8 mouse cellular contexts compared by ENCODE assay signal in the genomic region with DNA sequence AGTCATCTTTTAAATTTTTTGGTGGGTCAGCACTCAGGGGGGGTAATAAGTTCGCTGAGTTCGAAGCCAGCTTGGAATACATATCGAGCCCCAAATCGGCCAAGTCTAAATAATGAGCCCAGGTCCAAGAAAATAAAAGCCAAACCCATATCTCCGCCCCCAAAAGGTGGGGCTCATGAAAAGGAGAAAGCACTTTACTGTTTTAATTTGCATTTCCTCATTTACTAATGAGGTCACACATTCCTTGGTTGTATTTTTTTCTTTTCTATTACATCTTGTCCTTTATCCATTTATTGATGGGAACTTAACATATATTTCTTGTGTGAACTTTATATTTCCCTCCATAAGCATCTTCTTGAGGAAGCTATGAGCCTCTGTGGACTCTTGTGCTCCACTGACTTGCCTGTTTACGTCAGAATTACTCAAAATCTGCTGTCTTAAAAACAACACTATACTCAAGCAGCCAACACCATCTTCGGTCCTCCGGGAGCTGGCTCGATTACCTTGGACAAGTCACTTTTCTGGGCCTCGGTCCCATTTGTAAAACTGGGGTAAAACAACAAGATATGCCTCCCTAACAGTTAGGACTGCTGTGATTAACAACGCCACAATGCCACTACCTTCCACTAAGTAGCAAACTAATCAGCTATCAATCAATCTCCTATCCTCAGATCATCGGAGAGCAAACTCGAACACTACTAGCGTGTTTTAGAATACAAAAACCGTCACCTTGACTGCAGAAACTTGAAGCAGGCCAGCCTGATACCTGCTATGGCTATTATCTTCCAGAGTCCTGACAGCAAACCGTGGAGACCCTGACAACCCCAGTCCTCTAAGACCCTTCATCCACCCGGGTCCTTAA. TPM values are rescaled to one million over a fixed set of nuclear protein-coding genes. Genes with fewer than 3 reads are reported as not detected.
DNase-seq lines count a peak whose midpoint lies in the region; ATAC-seq and TF ChIP-seq lines count a peak whose summit lies in the region.

No protein-coding gene starts in this region.

- WGBS in forebrain, embryonic 16.5 days, result 10% methylated on average over 17 of the region's 17 CpGs
- WGBS in limb, embryonic 10.5 days, result 34% methylated on average over 17 of the region's 17 CpGs
- WGBS in midbrain, postnatal 0 days, result 20% methylated on average over 17 of the region's 17 CpGs

- H3K9ac ChIP-seq in forebrain, embryonic 16.5 days (replicated peaks; ENCODE audit: low read depth, low read length), result peak overlapping the region; percentile 82
- H3K9ac ChIP-seq in midbrain, postnatal 0 days (replicated peaks; ENCODE audit: low read length, poor library complexity, severe bottlenecking), result peak overlapping the region; percentile 86

- peak overlapping the region; percentile 81 for H3K4me3 ChIP-seq in forebrain, embryonic 16.5 days (replicated peaks; ENCODE audit: low read length)
- peak overlapping the region; percentile 79 for H3K4me3 ChIP-seq in limb, embryonic 10.5 days
- peak overlapping the region; percentile 77 for H3K4me3 ChIP-seq in midbrain, postnatal 0 days (ENCODE audit: low read depth, low read length)

- peaks cover 36% of the 10 kb centered on the region for H3K4me1 ChIP-seq in forebrain, embryonic 16.5 days (replicated peaks; ENCODE audit: control insufficient read depth, insufficient read depth, low read length)
- peaks cover 36% of the 10 kb centered on the region for H3K4me1 ChIP-seq in limb, embryonic 10.5 days
- H3K4me1 ChIP-seq in midbrain, postnatal 0 days (ENCODE audit: insufficient read depth, low read length), result peaks cover 20% of the 10 kb centered on the region; the same call in 1 of the 2 replicates

- H3K36me3 ChIP-seq in forebrain, embryonic 16.5 days (ENCODE audit: control insufficient read depth, insufficient read depth), result no peaks in the 10 kb centered on the region
- H3K36me3 ChIP-seq in limb, embryonic 10.5 days, result no peaks in the 10 kb centered on the region
- H3K36me3 ChIP-seq in midbrain, postnatal 0 days (ENCODE audit: insufficient read depth, low read length), result no peaks in the 10 kb centered on the region

- TF ChIP-seq CTCF in midbrain, postnatal 0 days (IDR thresholded peaks at IDR 0.05), result no peak

- H3K27ac ChIP-seq in forebrain, embryonic 16.5 days (ENCODE audit: low read length), result peak overlapping the region; percentile 95
- H3K27ac ChIP-seq in limb, embryonic 10.5 days, result peak overlapping the region; percentile 94
- peak overlapping the region; percentile 96 for H3K27ac ChIP-seq in midbrain, postnatal 0 days (ENCODE audit: low read depth, low read length)

- ATAC-seq in forebrain, embryonic 16.5 days, result no peak
- 0 out of 2 replicates have a peak, but pooled peaks have one; percentile 9 for ATAC-seq in midbrain, postnatal 0 days (ENCODE audit: low FRiP score)
- no peak for ATAC-seq in frontal cortex, adult (ENCODE audit: low TSS enrichment)

- no peaks in the 10 kb centered on the region for H3K9me3 ChIP-seq in forebrain, embryonic 16.5 days (ENCODE audit: control insufficient read depth, low read length)
- H3K9me3 ChIP-seq in limb, embryonic 10.5 days (replicated peaks), result no peaks in the 10 kb centered on the region
- H3K9me3 ChIP-seq in midbrain, postnatal 0 days (ENCODE audit: low read length), result no peaks in the 10 kb centered on the region

- peak; percentile 17 for DNase-seq in kidney, adult 18-20 months
- DNase-seq in kidney, postnatal 4 days, result no peak
- DNase-seq in Muller cell, postnatal 12 days (ENCODE audit: inconsistent ontology term), result peak; percentile 19
- DNase-seq in limb, embryonic 10.5 days (ENCODE audit: low spot score), result no peak
- peak; percentile 36 for DNase-seq in midbrain, postnatal 0 days (ENCODE audit: low spot score)
- DNase-seq in right cerebral cortex, postnatal 36 days (ENCODE audit: low spot score in 2 of 2), result no peak

- H3K4me2 ChIP-seq in forebrain, embryonic 16.5 days (ENCODE audit: low read length), result peak overlapping the region; percentile 73
- H3K4me2 ChIP-seq in midbrain, postnatal 0 days (ENCODE audit: low read depth, low read length, poor library complexity, severe bottlenecking), result peak overlapping the region; percentile 78

- H3K27me3 ChIP-seq in forebrain, embryonic 16.5 days (replicated peaks; ENCODE audit: control insufficient read depth, insufficient read depth, low read length), result no peaks in the 10 kb centered on the region
- H3K27me3 ChIP-seq in limb, embryonic 10.5 days (ENCODE audit: low read depth, poor library complexity, severe bottlenecking), result no peaks in the 10 kb centered on the region
- no peaks in the 10 kb centered on the region for H3K27me3 ChIP-seq in midbrain, postnatal 0 days (ENCODE audit: insufficient read depth, low read length)

RNA-seq across cellular contexts. Expression of a gene that starts 1.2 kb away (rescaled TPM):
- polyA plus RNA-seq in forebrain, embryonic 16.5 days (2015; fragmentation: Nextera tagmentation; extraction: Ambion mirVana), result 99.0 and 109 TPM in 2 replicates
- polyA plus RNA-seq in limb, embryonic 10.5 days (2016; fragmentation: Nextera tagmentation; extraction: Ambion mirVana), result 58.5 and 59.4 TPM in 2 replicates
- total RNA-seq in midbrain, postnatal 0 days (2014; rRNA removed), result 112 and 127 TPM in 2 replicates
- polyA plus RNA-seq in midbrain, postnatal 0 days (2015; fragmentation: Nextera tagmentation; extraction: Ambion mirVana), result 85.4 and 92.5 TPM in 2 replicates

RNA-seq across cellular contexts. Expression of a gene that starts 27.6 kb away (rescaled TPM):
- polyA plus RNA-seq in forebrain, embryonic 16.5 days (2015; fragmentation: Nextera tagmentation; extraction: Ambion mirVana), result not detected in 2 replicates
- not detected in 2 replicates for polyA plus RNA-seq in limb, embryonic 10.5 days (2016; fragmentation: Nextera tagmentation; extraction: Ambion mirVana)
- total RNA-seq in midbrain, postnatal 0 days (2014; rRNA removed), result not detected in 2 replicates
- polyA plus RNA-seq in midbrain, postnatal 0 days (2015; fragmentation: Nextera tagmentation; extraction: Ambion mirVana), result not detected in 2 replicates

RNA-seq across cellular contexts. Expression of a gene that starts 30.8 kb away (rescaled TPM):
- polyA plus RNA-seq in forebrain, embryonic 16.5 days (2015; fragmentation: Nextera tagmentation; extraction: Ambion mirVana), result 8.3 and 8.5 TPM in 2 replicates
- polyA plus RNA-seq in limb, embryonic 10.5 days (2016; fragmentation: Nextera tagmentation; extraction: Ambion mirVana), result 9.2 and 9.9 TPM in 2 replicates
- 8.7 and 15.2 TPM in 2 replicates for total RNA-seq in midbrain, postnatal 0 days (2014; rRNA removed)
- 7.9 and 9.8 TPM in 2 replicates for polyA plus RNA-seq in midbrain, postnatal 0 days (2015; fragmentation: Nextera tagmentation; extraction: Ambion mirVana)

RNA-seq across cellular contexts. Expression of a gene that starts 38.8 kb away (rescaled TPM):
- polyA plus RNA-seq in forebrain, embryonic 16.5 days (2015; fragmentation: Nextera tagmentation; extraction: Ambion mirVana), result 49.4 and 51.0 TPM in 2 replicates
- 50.7 and 53.3 TPM in 2 replicates for polyA plus RNA-seq in limb, embryonic 10.5 days (2016; fragmentation: Nextera tagmentation; extraction: Ambion mirVana)
- total RNA-seq in midbrain, postnatal 0 days (2014; rRNA removed), result 34.7 and 48.7 TPM in 2 replicates
- polyA plus RNA-seq in midbrain, postnatal 0 days (2015; fragmentation: Nextera tagmentation; extraction: Ambion mirVana), result 51.3 and 54.6 TPM in 2 replicates

Comparison
In these comparisons a context has a peak if more than half of its experiments do, and no peak if none do; other contexts are left out.
1. DNase-seq: peak in kidney, adult 18-20 months (single experiment), Muller cell, postnatal 12 days (single experiment) and midbrain, postnatal 0 days (single experiment); none in kidney, postnatal 4 days (0 of 2), limb, embryonic 10.5 days (single experiment) and right cerebral cortex, postnatal 36 days (0 of 2).
2. Peak in every context shown above with its lines, with median percentiles within 50 percentile points of each other: H3K27ac ChIP-seq and H3K4me3 ChIP-seq.